Mouse (Mus musculus): ENCODE data around the gene Cyp2w1.

DNA sequence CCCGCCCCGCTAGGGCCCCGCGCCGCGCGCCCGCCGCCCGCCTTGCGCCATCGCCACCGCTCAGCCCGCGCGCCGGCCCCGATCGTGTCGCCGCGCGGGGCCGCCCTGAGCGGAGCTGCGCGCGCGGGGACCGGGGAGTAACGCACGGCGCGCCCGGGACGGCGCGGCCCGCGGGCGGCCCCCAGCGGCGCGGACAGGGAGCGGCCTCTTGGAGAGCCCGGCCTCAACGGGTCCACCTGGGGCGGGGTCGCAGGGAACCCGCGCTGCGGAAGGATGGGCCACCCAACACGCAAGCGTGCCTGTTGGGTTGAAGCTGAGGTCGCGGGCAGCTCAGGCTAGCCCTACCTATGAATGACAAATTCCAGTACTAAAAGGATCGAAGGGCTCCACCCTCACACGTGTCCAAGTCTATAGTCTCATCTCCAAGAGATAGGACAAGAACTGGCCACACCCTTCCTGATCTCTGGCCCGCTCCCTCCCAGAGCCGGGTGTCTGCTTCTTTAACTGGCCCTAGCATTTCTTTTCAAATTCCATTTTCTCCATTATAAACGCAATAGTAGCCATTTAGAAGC lies 26.9 kb upstream of the Cyp2w1 start, which contains the start of gene Adap1:
- no peak for TF ChIP-seq CTCF (IDR thresholded peaks at IDR 0.05; ENCODE audit: low read depth, low read length)
- no peak for TF ChIP-seq GATA1 (IDR thresholded peaks at IDR 0.05; ENCODE audit: borderline replicate concordance, low read length)
- TF ChIP-seq TAL1 (conservative IDR thresholded peaks at IDR 0.05; ENCODE audit: low read depth, low read length), result no peak
- no peak for TF ChIP-seq POLR2AphosphoS5 (IDR thresholded peaks at IDR 0.05; ENCODE audit: insufficient replicate concordance, low read depth, low read length)
- TF ChIP-seq GATA2 (IDR thresholded peaks at IDR 0.05; ENCODE audit: borderline replicate concordance, low read depth, low read length), result no peak
